Mouse (Mus musculus) heart, embryonic 11.5 days (tissue): ENCODE data around the gene Atp9a. TPM values are rescaled to one million over a fixed set of nuclear protein-coding genes. Genes with fewer than 3 reads are reported as not detected.

Experiments used
- ATAC-seq: fragments of 200-750 bp; cut with Nextera tagmentation; replicated peaks from 2 replicates; pipeline ENCODE4 v1.8.0; 2017; ENCODE audit warnings: moderate library complexity; ENCODE audit not compliant: insufficient number of reproducible peaks, low FRiP score, low TSS enrichment
- H3K27ac ChIP-seq: fragments of 300-500 bp; sonication (generic); 2 replicates; pipeline ENCODE4 v1.5.1; 2014; ENCODE audit warnings: mild to moderate bottlenecking, low read depth, low read length
- H3K27me3 ChIP-seq: fragments of 300-500 bp; sonication (generic); 2 replicates; pipeline ENCODE4 v1.6.1; 2014; ENCODE audit warnings: mild to moderate bottlenecking, low read length, mixed read lengths; ENCODE audit not compliant: control insufficient read depth, insufficient read depth
- H3K36me3 ChIP-seq: fragments of 300-500 bp; sonication (generic); 2 replicates; pipeline ENCODE4 v1.6.1; 2014; ENCODE audit warnings: mild to moderate bottlenecking, low read length, moderate library complexity, mixed read lengths; ENCODE audit not compliant: control insufficient read depth, insufficient read depth
- H3K4me1 ChIP-seq: fragments of 300-500 bp; sonication (generic); 2 replicates; pipeline ENCODE4 v1.6.1; 2014; ENCODE audit warnings: low read length; ENCODE audit not compliant: control insufficient read depth, insufficient read depth
- H3K4me2 ChIP-seq: fragments of 300-500 bp; sonication (generic); 2 replicates; pipeline ENCODE4 v1.6.1; 2014; ENCODE audit warnings: mild to moderate bottlenecking, moderate library complexity
- H3K4me3 ChIP-seq: fragments of 300-500 bp; sonication (generic); 2 replicates; pipeline ENCODE4 v1.5.1; 2014; ENCODE audit warnings: low read depth, low read length
- H3K9ac ChIP-seq: fragments of 300-500 bp; sonication (generic); 2 replicates; pipeline ENCODE4 v1.6.1; 2014; ENCODE audit warnings: mild to moderate bottlenecking, low read depth, low read length, moderate library complexity
- H3K9me3 ChIP-seq: fragments of 300-500 bp; sonication (generic); replicated peaks from 2 replicates; pipeline ENCODE4 v1.6.1; 2016; ENCODE audit warnings: low read length; ENCODE audit not compliant: control insufficient read depth
- WGBS: fragments of 180-500 bp; shearing (Covaris S2); extraction: QIAGEN DNeasy Blood & Tissue Kit; methylation state at CpG from one replicate; pipeline ENCODE4 v1.1.7; 2014; ENCODE audit not compliant: insufficient replicate concordance; 5-methylcytosine and 5-hydroxymethylcytosine counted together
- microRNA-seq: library from miRNA; unstranded; fragments of <30 nt; microRNA quantifications from one replicate; pipeline ENCODE4, GENCODE M21; 2016; ENCODE audit warnings: borderline number of aligned reads
- polyA plus RNA-seq: library from polyadenylated mRNA; unstranded; fragments of >200 nt; fragmentation: Nextera tagmentation; extraction: Ambion mirVana; gene quantifications from 2 replicates; pipeline ENCODE4 v1.2.1, GENCODE M21; 2014

The Atp9a gene
- polyA plus RNA-seq, 1 experiment from 2014 or later = 7.5 TPM

- H3K9ac ChIP-seq = peak overlapping the region; percentile 58
- H3K27ac ChIP-seq = no peak overlapping the region
- WGBS = 1% methylated on average over 38 of the region's 38 CpGs
- peaks cover 41% of the 10 kb centered on the region for H3K4me1 ChIP-seq
- H3K4me3 ChIP-seq = peak overlapping the region; percentile 53
- H3K27me3 ChIP-seq = peaks cover 16% of the 10 kb centered on the region
- H3K4me2 ChIP-seq = peak overlapping the region; percentile 69
- peak; percentile 79 for ATAC-seq
- no peaks in the 10 kb centered on the region for H3K9me3 ChIP-seq
- H3K36me3 ChIP-seq = no peaks in the 10 kb centered on the region
These were observed 152.0 kb downstream of the Atp9a start for GRCm38 (mm10) chr2:168590168-168590551.

- 0 out of 2 replicates have a peak overlapping the region, but pooled peaks have one; percentile 3 for H3K27ac ChIP-seq
- H3K4me2 ChIP-seq = peak overlapping the region; percentile 69
- H3K9me3 ChIP-seq = no peaks in the 10 kb centered on the region
- peak overlapping the region; percentile 58 for H3K9ac ChIP-seq
- ATAC-seq = 0 out of 2 replicates have a peak, but pooled peaks have one; percentile 36
- H3K36me3 ChIP-seq = no peaks in the 10 kb centered on the region
- peaks cover 16% of the 10 kb centered on the region for H3K27me3 ChIP-seq
- H3K4me1 ChIP-seq = peaks cover 46% of the 10 kb centered on the region
- H3K4me3 ChIP-seq = peak overlapping the region; percentile 53
- 6% methylated on average over 21 of the region's 21 CpGs for WGBS
These were observed 152.6 kb downstream of the Atp9a start for GRCm38 (mm10) chr2:168589368-168590167.

DNA sequence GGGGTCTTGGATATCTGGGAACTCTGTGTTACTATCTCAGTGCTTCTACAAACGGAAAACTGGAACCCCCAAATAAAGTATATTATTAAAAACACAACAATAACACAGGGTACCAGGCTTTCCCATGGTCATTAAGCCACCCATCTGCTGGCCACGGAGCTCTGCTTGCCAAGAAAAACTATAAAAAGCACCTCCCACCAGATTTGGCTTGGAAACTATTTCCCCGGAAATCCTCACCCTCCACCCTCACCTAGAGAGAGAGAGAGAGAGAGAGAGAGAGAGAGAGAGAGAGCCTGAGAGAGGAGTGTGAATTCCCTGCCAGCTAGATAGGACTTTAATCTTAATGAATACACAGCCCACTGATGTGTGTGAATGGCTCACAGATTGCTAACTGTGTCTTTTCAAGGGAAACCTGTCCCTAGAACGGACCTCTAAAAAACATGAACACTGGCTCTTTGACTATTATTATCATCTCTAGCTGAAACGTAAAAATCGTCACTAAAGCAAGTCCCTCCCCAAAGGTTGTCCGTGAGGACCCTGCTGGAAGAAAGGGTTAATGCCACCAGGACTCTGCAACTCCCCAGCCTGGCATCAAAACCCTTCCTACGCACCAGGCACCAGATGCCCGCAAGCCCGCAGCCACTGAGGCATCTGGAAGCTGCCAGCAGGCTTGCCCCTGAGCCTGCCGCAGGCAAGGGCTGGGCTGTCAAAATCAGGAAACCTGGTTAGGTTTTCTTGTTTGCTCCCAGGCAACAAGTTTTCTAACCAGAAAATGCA lies 153.4 kb downstream of the Atp9a start:
- no peak for ATAC-seq
- Histone ChIP-seq H3K4me2 (peak overlapping the region; percentile 69), H3K27ac (0 out of 2 replicates have a peak overlapping the region, but pooled peaks have one; percentile 3), H3K4me3 (peak overlapping the region; percentile 53), H3K9ac (no peak overlapping the region; the same call in 1 of the 2 replicates), H3K36me3 (no peaks in the 10 kb centered on the region), H3K4me1 (peaks cover 52% of the 10 kb centered on the region), H3K27me3 (peaks cover 16% of the 10 kb centered on the region), H3K9me3 (no peaks in the 10 kb centered on the region)
- WGBS = 48% methylated on average over 11 of the region's 11 CpGs

- Histone ChIP-seq H3K9me3 (no peaks in the 10 kb centered on the region), H3K9ac (no peak overlapping the region), H3K27ac (no peak overlapping the region; the same call in 1 of the 2 replicates), H3K36me3 (no peaks in the 10 kb centered on the region), H3K4me3 (no peak overlapping the region), H3K27me3 (peaks cover 16% of the 10 kb centered on the region), H3K4me1 (peaks cover 60% of the 10 kb centered on the region), H3K4me2 (no peak overlapping the region)
- WGBS = 88% methylated on average over 8 of the region's 8 CpGs
- no peak for ATAC-seq
These were observed 155.1 kb downstream of the Atp9a start for GRCm38 (mm10) chr2:168587159-168587558.

DNA sequence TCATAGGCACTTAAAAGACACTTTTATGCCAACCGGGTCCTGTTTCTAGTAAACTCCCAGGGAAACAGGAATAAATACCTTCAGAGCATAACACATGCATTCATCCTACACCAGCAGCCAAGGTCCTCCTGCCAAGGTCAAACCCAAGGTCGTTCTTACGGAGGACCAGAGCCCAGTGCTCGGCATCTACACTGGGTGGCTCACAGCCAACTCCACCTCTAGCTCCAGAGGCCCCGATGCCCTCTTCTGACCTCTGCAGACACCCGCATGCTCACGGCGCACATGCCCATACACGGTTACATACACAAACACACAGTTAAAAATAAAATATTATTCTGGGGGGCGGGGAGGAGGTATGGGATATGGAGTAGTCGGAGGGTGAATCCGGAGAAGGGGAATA lies 155.7 kb downstream of the Atp9a start:
- Histone ChIP-seq H3K27ac (peak overlapping the region; percentile 22; the same call in 1 of the 2 replicates), H3K9me3 (no peaks in the 10 kb centered on the region), H3K4me1 (peaks cover 60% of the 10 kb centered on the region), H3K27me3 (peaks cover 14% of the 10 kb centered on the region), H3K9ac (no peak overlapping the region), H3K4me2 (no peak overlapping the region), H3K4me3 (no peak overlapping the region), H3K36me3 (no peaks in the 10 kb centered on the region)
- no peak for ATAC-seq
- 76% methylated on average over 12 of the region's 12 CpGs for WGBS

DNA sequence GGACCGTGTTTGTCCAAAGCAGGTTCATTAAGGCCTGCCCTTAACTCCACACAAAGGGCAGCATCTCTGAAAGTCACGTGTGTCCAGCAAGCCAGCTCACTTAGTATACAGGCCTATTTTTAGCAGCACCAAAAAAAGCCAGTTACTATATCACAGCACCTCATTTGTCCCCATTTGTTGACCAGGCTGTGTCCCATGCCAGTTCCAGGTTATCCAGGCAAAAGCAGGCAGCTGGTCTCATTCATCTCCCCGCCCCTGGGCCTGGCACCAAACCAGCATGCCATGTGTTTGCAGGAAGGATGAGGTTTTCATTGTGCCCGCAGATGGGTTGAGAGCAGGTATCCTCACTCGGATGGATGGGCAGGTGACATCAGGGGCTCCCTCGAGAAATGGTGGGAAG lies 157.4 kb downstream of the Atp9a start:
- no peak overlapping the region for H3K9ac ChIP-seq
- no peak overlapping the region for H3K4me3 ChIP-seq
- 62% methylated on average over 6 of the region's 6 CpGs for WGBS
- H3K36me3 ChIP-seq = no peaks in the 10 kb centered on the region
- peak overlapping the region; percentile 31; the same call in 1 of the 2 replicates for H3K4me2 ChIP-seq
- H3K27ac ChIP-seq = peak overlapping the region; percentile 85
- H3K4me1 ChIP-seq = peaks cover 65% of the 10 kb centered on the region
- peaks cover 7% of the 10 kb centered on the region for H3K27me3 ChIP-seq
- peak; percentile 36; the same call in 1 of the 2 replicates for ATAC-seq
- H3K9me3 ChIP-seq = no peaks in the 10 kb centered on the region

Small RNAs within 50 kb of the gene (microRNA-seq; reads per million reads assigned to microRNA genes)
- gene Mir7004 = not detected

Other genes with a start within 250 kb of the Atp9a start
- 4.2 and 4.6 TPM in 2 replicates for gene Nfatc2, start 140.8 kb downstream of the Atp9a start, polyA plus RNA-seq
- gene Sall4, start 25.5 kb upstream of the Atp9a start, polyA plus RNA-seq = 4.3 and 5.9 TPM in 2 replicates
- 19.2 and 23.2 TPM in 2 replicates for gene Zfp64, start 213.2 kb upstream of the Atp9a start, polyA plus RNA-seq